Mouse (Mus musculus) midbrain, embryonic 11.5 days (tissue): ENCODE results near the gene Cntfr. TPM values are rescaled to one million over a fixed set of nuclear protein-coding genes. Genes with fewer than 3 reads are reported as not detected.
"Not testable (repeated sequence)": the region's sequence is repeated elsewhere in the genome, so short reads cannot be mapped to it uniquely, and the experiment has no call there.

Experiments
- ATAC-seq: fragments of 200-750 bp; cut with Nextera tagmentation; 2 replicates; pipeline ENCODE4 v1.8.0; 2017; ENCODE audit warnings: moderate TSS enrichment, moderate library complexity; ENCODE audit not compliant: low FRiP score
- DNase-seq: peaks from one replicate; pipeline ENCODE4 v3.0.0; 2015; ENCODE audit warnings: low spot score; ENCODE audit errors: missing footprints
- H3K27ac ChIP-seq: fragments of 300-500 bp; sonication (generic); 2 replicates; pipeline ENCODE4 v1.5.1; 2014; ENCODE audit warnings: low read depth, low read length
- H3K27me3 ChIP-seq: fragments of 300-500 bp; sonication (generic); 2 replicates; pipeline ENCODE4 v1.6.1; 2014; ENCODE audit warnings: mild to moderate bottlenecking, low read length, moderate library complexity, mixed read lengths; ENCODE audit not compliant: control insufficient read depth, insufficient read depth
- H3K36me3 ChIP-seq: fragments of 300-500 bp; sonication (generic); 2 replicates; pipeline ENCODE4 v1.6.1; 2014; ENCODE audit warnings: mild to moderate bottlenecking, low read length, moderate library complexity, mixed read lengths; ENCODE audit not compliant: control insufficient read depth, insufficient read depth
- H3K4me1 ChIP-seq: fragments of 300-500 bp; sonication (generic); 2 replicates; pipeline ENCODE4 v1.6.1; 2014; ENCODE audit warnings: low read length; ENCODE audit not compliant: control insufficient read depth, insufficient read depth
- H3K4me2 ChIP-seq: fragments of 300-500 bp; sonication (generic); 2 replicates; pipeline ENCODE4 v1.6.1; 2014; ENCODE audit warnings: mild to moderate bottlenecking, moderate library complexity
- H3K4me3 ChIP-seq: fragments of 300-500 bp; sonication (generic); 2 replicates; pipeline ENCODE4 v1.5.1; 2014; ENCODE audit warnings: low read depth, low read length
- H3K9ac ChIP-seq: fragments of 300-500 bp; sonication (generic); 2 replicates; pipeline ENCODE4 v1.6.1; 2014; ENCODE audit warnings: low read length
- H3K9me3 ChIP-seq: fragments of 300-500 bp; sonication (generic); 2 replicates; pipeline ENCODE4 v1.6.1; 2016; ENCODE audit warnings: low read length; ENCODE audit not compliant: control insufficient read depth
- WGBS: fragments of 180-500 bp; shearing (Covaris S2); extraction: QIAGEN DNeasy Blood & Tissue Kit; methylation state at CpG from one replicate; pipeline ENCODE4 v1.1.7; 2014; 5-methylcytosine and 5-hydroxymethylcytosine counted together
- polyA plus RNA-seq: library from polyadenylated mRNA; unstranded; fragments of >200 nt; fragmentation: Nextera tagmentation; extraction: Ambion mirVana; gene quantifications from 2 replicates; pipeline ENCODE4 v1.2.1, GENCODE M21; 2014

Gene Cntfr
- polyA plus RNA-seq = 25.7 and 33.8 TPM in 2 replicates

GRCm38 (mm10) chr4:41696930-41697841 lies at the start of gene Cntfr:
TSS of gene Cntfr (minus strand) at chr4:41697089.
- peak; percentile 96 for DNase-seq
- not testable (repeated sequence) for H3K36me3 ChIP-seq, ATAC-seq, H3K4me1 ChIP-seq, H3K27ac ChIP-seq, H3K9me3 ChIP-seq, H3K9ac ChIP-seq, H3K27me3 ChIP-seq, H3K4me3 ChIP-seq
- H3K4me2 ChIP-seq = peak within 1 kb of the TSS; percentile 34; the same call in 1 of the 2 replicates
- 13% methylated on average over 29 of the region's 40 CpGs for WGBS

GRCm38 (mm10) chr4:41745021-41745420 lies 48.1 kb upstream of the Cntfr start:
- DNase-seq (no peak), ATAC-seq (no peak)
- WGBS = 64% methylated on average over 1 of the region's 1 CpGs
- Histone ChIP-seq H3K4me3 (no peak overlapping the region), H3K4me1 (peaks cover 7% of the 10 kb centered on the region), H3K27ac (no peak overlapping the region), H3K36me3 (no peaks in the 10 kb centered on the region), H3K27me3 (no peaks in the 10 kb centered on the region), H3K9ac (no peak overlapping the region), H3K9me3 (peaks cover 8% of the 10 kb centered on the region; the same call in 1 of the 2 replicates), H3K4me2 (no peak overlapping the region)

- H3K27me3 ChIP-seq = no peaks in the 10 kb centered on the region
- H3K27ac ChIP-seq = no peak overlapping the region
- H3K4me3 ChIP-seq = no peak overlapping the region
- WGBS = 65% methylated on average over 2 of the region's 2 CpGs
- peaks cover 8% of the 10 kb centered on the region; the same call in 1 of the 2 replicates for H3K9me3 ChIP-seq
- DNase-seq (no peak), ATAC-seq (no peak)
- H3K4me1 ChIP-seq = peaks cover 12% of the 10 kb centered on the region
- H3K9ac ChIP-seq = no peak overlapping the region
- H3K36me3 ChIP-seq = peaks cover under 1% of the 10 kb centered on the region; the same call in 1 of the 2 replicates
- no peak overlapping the region for H3K4me2 ChIP-seq
These were observed 47.2 kb upstream of the Cntfr start for GRCm38 (mm10) chr4:41744131-41744530.

GRCm38 (mm10) chr4:41741158-41741560 lies 44.3 kb upstream of the Cntfr start:
- DNase-seq (peak; percentile 99), ATAC-seq (peak; percentile 97)
- peak overlapping the region; percentile 44; the same call in 1 of the 2 replicates for H3K27ac ChIP-seq
- no peaks in the 10 kb centered on the region; the same call in 1 of the 2 replicates for H3K9me3 ChIP-seq
- no peaks in the 10 kb centered on the region for H3K27me3 ChIP-seq
- under 1% methylated on average over 27 of the region's 27 CpGs for WGBS
- H3K4me3 ChIP-seq = peak overlapping the region; percentile 79
- H3K36me3 ChIP-seq = peaks cover 6% of the 10 kb centered on the region; the same call in 1 of the 2 replicates
- peak overlapping the region; percentile 94 for H3K4me2 ChIP-seq
- H3K4me1 ChIP-seq = peaks cover 12% of the 10 kb centered on the region
- peak overlapping the region; percentile 82 for H3K9ac ChIP-seq

GRCm38 (mm10) chr4:41740380-41741157 lies 43.7 kb upstream of the Cntfr start:
- no peak for DNase-seq

GRCm38 (mm10) chr4:41739260-41739659 lies 42.4 kb upstream of the Cntfr start:
- H3K4me3 ChIP-seq = no peak overlapping the region
- WGBS = 92% methylated on average over 13 of the region's 13 CpGs
- peaks cover 2% of the 10 kb centered on the region; the same call in 1 of the 2 replicates for H3K27me3 ChIP-seq
- no peak overlapping the region for H3K9ac ChIP-seq
- H3K4me1 ChIP-seq = peaks cover 12% of the 10 kb centered on the region
- no peak overlapping the region for H3K4me2 ChIP-seq
- ATAC-seq = no peak
- H3K27ac ChIP-seq = no peak overlapping the region
- no peaks in the 10 kb centered on the region for H3K9me3 ChIP-seq
- H3K36me3 ChIP-seq = peaks cover 8% of the 10 kb centered on the region; the same call in 1 of the 2 replicates
- no peak for DNase-seq

More at GRCm38 (mm10) chr4:41740380-41741157, 43.7 kb upstream of the Cntfr start:
- H3K36me3 ChIP-seq = peaks cover 7% of the 10 kb centered on the region; the same call in 1 of the 2 replicates
- H3K27me3 ChIP-seq = peaks cover 2% of the 10 kb centered on the region; the same call in 1 of the 2 replicates
- peaks cover 12% of the 10 kb centered on the region for H3K4me1 ChIP-seq
- no peaks in the 10 kb centered on the region; the same call in 1 of the 2 replicates for H3K9me3 ChIP-seq
- H3K9ac ChIP-seq = peak overlapping the region; percentile 82
- peak overlapping the region; percentile 79 for H3K4me3 ChIP-seq
- under 1% methylated on average over 48 of the region's 48 CpGs for whole genome bisulfite sequencing
- peak; percentile 81 for ATAC-seq
- H3K4me2 ChIP-seq = peak overlapping the region; percentile 94
- H3K27ac ChIP-seq = peak overlapping the region; percentile 44; the same call in 1 of the 2 replicates

GRCm38 (mm10) chr4:41738256-41738603 lies 41.3 kb upstream of the Cntfr start:
- Histone ChIP-seq H3K4me2 (no peak overlapping the region), H3K4me1 (peaks cover 12% of the 10 kb centered on the region), H3K36me3 (peaks cover 8% of the 10 kb centered on the region; the same call in 1 of the 2 replicates), H3K9me3 (no peaks in the 10 kb centered on the region), H3K9ac (no peak overlapping the region), H3K4me3 (no peak overlapping the region), H3K27me3 (peaks cover 3% of the 10 kb centered on the region), H3K27ac (no peak overlapping the region)
- DNase-seq (no peak), ATAC-seq (no peak)
- 63% methylated on average over 1 of the region's 1 CpGs for WGBS

- no peak overlapping the region for H3K27ac ChIP-seq
- 52% methylated on average over 8 of the region's 8 CpGs for WGBS
- H3K4me3 ChIP-seq = no peak overlapping the region
- H3K9ac ChIP-seq = no peak overlapping the region
- peaks cover 8% of the 10 kb centered on the region for H3K27me3 ChIP-seq
- H3K9me3 ChIP-seq = no peaks in the 10 kb centered on the region
- no peak overlapping the region for H3K4me2 ChIP-seq
- peaks cover 8% of the 10 kb centered on the region; the same call in 1 of the 2 replicates for H3K36me3 ChIP-seq
- peak; percentile 94 for DNase-seq
- H3K4me1 ChIP-seq = peaks cover 12% of the 10 kb centered on the region
- peak; percentile 47 for ATAC-seq
These were observed 40.8 kb upstream of the Cntfr start for GRCm38 (mm10) chr4:41737602-41738255.
